Mouse (Mus musculus): ENCODE results near the gene Gm49450.
"Not testable (repeated sequence)": the region's sequence is repeated elsewhere in the genome, so short reads cannot be mapped to it uniquely, and the experiment has no call there.

Gene Gm49450

DNA sequence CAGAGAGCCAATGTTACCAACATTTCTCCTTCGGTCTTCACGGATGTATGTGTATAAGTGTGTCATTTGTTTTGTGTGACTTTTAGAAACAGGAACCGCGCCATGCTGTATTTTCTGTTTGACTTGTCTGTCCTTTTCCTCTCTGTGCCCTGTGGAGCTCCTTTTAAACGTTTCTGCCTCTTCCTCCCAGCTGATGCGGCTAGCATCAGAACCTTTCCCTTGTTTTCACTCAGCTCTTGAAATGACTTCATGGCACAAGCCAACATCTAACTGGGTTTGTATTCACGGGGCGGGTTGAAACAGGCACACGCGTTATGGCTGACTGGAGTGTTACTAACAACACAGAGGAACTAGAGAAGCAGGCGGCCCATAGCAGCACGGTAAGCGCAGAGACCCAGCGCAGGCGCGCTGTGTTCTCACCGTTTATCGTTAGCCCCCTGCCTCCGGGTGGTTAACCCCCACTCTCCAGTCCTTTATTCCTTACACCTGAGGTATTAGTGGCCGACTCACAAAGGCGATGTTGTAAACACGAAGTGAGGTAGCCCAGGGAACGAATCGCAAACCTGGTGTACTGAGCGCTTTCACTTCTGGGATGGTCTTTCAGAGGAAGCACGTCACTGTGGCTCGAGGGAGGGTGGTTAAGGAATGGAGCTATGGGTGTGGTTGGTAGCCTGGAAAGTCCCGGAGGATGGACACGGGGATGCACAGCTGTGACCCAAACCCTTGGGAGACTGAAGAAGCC, 32.1 kb upstream of the Gm49450 start:
- peak; percentile 92 for DNase-seq (ENCODE audit: low read depth)

DNA sequence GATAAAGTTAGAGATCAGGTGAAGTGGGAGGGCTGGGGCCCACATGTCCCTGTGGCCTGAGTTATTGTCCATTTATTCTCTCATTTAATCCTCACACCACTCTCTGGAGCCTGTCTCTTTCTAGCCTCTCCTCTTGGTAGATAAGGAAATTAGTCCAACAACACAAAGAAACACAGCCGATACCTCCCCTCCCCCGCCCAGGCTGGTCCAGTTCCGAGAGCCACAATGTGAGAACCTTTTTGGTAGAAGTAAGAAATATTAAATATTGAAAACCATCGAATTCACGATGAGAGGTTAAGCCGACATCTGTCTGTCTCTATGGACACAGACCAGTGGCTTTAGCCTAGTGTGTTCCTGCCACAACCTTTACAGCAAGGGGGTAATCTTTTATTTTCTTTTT, 31.3 kb upstream of the Gm49450 start:
- peak; percentile 54 for DNase-seq (ENCODE audit: low read depth)

DNA sequence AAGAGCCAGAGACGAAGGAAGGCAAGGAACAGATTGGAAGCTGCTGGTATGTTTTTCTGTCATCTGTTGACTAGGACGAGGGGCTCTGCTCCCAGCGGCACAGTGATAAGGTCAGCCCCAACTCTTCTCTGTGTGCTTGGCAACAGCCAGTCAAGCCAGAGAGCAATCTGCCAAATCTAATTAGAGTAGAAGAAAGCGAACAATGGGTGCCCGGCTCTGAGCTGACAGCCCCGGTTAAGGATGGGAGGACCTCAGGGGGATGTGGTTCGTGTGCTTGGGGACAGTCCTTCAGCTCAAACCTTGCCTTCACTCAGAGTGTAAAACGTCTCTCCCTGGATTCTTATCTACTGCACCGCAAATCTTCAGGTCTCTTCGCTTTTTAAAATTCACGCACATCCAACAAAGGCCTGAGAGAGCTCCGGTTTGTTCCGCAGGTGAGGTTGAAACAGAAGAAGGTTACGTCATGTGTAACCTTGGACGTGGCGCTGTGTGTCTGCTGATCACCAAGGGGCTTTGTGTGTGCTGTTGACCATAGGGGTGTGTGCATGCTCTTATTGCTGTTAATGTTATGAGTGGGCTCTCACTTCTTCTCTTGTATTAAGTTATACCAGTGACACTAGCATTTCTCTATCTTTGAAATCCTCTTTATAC, 30.2 kb upstream of the Gm49450 start:
- no peak for DNase-seq (ENCODE audit: low read depth)

DNA sequence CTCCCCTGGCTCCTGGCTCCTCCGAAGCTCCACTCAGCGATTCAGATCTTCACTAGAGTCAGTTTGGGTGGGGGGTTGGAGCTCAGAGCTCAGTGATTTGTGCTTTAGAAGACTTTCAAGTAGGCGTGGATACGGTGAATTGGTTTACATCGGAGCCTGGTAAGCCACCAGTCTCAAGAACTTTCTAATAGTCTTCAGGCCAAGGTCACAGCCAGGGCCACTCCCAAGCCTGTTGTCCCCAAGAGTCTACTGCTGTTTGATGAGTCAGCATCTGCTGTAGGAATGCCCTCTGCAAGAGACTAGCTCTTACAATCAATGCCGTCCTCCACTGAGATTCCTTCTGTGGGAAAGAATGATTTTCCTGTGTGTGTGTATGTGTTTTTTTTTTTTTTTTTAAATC, 28.7 kb upstream of the Gm49450 start:
- peak; percentile 40 for DNase-seq (ENCODE audit: low read depth)

DNA sequence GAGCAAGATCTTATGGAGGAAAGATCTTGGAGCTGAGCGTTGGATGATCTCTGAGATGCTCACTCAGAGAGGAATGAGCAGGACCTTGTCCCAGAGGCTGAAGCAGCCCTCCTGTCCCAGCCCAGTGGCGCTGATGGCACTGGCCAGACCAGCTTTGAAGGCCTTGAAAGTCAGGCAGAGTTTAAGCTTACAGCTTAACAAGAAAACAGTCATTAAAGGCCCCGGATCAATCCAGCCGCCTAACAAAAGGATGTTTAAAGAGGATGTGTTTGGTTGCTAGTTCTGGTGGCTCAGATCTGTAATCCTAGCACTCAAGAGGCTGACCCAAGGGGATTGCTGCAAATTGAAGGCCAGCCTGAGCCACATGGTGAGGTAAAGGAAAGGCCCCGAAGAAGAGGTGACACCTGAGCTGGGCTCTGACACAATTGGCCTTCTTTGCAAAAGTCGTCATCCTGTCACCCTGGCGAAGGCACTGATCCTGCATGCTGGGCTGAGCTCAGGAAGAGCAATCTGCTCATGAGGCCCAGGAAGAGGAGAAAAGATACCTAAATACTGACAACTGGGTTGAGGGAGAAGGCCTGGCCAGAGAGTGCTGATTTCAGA, 26.8 kb upstream of the Gm49450 start:
- DNase-seq (ENCODE audit: low read depth) = no peak

DNA sequence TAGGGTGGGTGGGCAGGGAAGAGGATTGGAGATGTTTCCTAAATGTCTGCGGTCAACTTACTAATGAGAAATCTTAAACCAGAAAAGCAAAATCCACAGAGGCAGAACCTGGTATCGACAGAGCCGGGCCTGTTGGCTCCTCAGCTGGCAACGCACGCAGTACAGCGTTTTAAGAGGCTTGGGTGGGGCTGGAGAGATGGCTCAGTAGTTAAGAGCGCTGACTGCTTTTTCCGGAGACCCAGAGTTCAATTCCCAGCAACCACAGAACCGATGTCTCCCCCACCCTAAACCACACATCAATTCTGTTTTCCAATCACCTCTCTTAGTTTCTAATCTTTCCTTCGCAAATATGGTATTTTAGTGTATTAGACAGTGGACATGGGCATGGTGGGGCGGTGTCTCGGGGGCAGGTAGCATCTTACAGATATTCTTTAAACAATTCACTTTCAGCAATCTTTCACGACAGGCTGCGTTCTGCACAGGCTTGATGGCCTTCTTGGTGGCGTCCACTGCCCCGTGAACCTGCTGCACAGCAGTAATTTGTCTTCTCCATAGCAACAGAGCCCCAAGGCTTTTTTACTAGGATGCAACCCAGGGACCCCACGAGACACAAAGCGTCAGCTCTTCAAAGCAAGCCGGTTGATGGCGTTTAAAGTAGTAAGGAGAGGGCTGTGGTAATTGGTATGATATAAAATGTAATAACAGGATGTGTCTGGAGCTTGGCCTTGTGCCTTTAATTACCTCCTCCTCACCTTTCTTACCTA, 25.2 kb upstream of the Gm49450 start:
- DNase-seq (ENCODE audit: low read depth) = no peak

DNA sequence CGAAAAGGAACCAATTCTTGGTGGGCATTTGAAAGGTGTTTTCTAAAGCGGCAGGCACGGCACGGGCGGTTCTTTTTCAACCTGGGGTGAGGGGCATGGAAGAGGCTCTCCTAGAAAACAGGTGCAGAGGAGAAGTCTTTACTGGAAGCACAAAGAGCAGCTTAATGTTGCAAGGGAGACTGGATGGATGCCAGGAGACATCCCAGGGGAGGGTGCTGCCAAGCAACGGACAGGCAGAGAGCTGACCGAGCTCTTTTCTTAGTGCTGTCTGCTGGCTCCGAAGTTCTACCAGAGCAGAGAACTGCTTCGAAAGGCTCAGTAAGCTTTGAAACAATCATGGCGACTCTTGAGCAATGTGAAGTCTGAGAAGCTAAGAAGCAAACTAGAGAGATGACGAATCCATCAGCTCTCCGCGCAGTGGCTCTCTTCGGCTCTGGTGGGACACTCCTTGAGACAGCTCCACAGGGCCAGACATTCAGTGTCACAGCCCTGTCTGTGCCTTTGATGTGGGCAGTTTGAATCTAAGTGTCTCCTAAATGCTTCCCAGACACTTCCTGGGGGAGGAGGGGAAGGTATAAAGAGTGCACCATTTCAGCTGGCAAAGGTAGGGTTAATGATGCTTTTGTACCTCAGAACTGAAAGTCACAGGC, 24.5 kb upstream of the Gm49450 start:
- DNase-seq (ENCODE audit: low read depth) = no peak

DNA sequence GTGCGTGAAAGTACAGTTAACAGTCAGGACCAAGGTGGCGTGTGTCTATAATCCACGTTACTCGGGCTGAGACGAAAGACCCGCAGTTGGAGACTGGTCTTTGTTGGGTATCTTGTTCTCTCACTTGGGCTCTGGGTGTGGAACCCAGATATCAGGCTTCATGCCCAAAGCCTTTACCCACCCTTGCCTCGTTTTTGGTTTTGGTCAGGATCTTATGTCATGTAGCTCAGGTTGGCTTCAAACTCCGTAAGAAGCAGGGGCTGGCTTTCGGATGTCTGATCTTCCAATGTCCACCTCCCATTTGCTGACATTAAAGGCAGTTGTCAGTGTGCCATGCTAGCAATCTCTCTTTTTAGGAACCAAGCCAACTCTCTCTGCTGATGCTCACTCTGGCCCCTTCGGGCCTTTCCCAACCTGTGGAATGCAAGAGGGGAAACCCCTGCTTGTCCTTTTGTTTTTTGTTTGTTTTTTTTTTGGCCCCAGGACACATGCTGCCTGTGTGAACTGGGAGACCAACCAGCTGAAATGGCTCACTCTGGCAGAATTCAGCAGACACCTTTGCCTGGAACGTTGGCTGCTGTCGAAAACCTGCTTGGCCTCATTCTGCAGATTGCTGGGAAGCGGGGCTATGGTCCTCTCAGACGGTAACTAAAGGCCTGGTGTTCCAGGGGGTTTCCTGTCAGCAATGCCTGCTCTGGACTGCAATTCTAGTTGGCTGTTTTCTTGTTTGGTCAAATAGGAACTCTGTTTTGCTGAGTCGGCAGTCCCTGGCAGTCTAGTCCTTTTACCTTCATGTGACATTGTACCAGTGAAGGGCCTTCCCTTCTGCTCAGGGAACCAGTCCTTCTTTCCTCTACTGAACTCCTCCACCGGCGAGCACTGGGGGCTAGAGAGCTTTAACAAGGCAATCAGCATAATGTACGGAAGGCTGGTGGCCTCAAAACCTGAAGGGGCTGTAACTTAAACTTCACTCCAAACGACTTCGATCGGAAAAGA, 23.7 kb upstream of the Gm49450 start:
- no peak for DNase-seq (ENCODE audit: low read depth)

DNA sequence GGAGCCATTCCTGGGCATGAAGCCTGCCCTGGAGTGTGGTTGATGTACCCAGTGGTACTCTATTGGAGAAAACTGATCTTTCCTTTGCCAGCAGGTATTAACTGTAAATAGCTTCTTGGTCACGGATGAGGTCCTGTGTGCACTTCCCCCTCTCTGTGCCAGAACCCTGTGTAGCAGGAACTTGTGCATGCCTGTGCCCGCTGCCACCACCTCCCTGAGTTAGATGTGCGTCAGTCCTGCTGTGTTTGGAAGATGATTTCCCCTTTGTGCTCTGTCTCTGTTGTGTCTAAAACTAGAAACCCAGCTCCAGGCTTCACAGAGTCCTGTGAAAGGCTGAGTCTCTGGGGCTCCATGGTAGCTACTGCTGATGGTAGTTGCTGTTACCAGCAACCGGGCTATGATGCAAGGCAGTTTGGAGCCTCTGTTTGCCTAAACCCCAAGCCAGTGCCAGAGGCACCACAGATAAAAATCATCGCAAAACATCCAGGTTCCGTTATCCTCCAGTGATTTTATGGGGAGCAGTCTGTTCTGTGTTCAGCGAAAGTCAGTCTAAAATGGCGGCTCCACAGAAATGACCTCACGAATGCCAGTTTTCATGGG, 19.8 kb upstream of the Gm49450 start:
- no peak for DNase-seq (ENCODE audit: low read depth)

DNA sequence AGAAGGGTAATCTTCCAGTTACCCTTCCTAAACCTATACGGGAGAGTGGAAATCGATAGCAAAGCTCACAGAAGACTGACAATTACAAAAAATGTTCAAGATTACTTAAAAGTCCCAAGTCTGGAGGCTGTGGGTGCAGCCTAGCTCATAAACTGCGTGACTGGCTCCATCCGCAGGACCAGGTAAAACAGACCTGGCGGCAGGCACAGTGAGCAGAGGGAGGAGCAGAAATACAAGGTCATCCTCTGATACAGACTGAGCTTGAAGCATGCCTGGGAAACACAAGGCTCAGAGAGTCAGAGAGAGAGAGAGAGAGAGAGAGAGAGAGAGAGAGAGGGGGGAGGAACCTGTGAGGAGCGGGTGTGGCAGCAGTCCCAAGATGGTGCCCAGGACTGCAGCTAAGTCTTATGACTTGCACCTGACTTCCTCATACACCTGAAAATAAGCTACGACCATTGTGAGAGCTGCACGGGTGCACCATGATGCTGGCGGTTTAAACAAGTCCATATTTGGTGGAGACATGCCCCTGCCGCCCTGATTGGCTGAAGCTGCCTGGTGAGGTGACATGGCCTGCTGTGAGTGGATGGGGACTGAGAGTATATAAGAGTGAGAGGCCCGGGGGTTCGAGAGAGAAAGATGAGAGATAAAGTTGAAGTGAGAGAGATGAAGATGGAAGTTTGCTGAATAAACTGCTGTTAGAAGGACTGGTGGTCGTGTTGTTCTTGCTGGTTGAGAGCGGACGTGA, 18.4 kb upstream of the Gm49450 start:
- not testable (repeated sequence) for DNase-seq (ENCODE audit: low read depth)

DNA sequence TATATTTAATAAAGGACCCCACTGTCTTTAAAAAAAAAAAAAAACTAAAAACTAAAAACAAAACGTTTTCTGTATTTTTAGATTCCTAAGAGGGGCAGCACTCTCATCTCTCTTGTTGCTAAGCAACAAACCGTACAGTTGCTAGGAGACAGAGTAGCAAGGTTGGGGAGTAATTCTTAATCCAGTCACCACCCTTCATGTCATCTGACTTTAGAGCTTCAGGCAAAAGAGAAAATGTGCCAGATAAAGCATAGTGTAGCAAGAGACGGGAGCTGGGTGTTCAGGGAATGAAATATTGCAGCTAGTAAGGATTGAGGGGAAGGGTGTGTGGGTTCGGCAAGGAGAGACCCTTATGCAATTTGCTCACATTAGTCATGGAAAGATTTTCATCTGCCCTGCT, 17.8 kb upstream of the Gm49450 start:
- DNase-seq (ENCODE audit: low read depth) = no peak

DNA sequence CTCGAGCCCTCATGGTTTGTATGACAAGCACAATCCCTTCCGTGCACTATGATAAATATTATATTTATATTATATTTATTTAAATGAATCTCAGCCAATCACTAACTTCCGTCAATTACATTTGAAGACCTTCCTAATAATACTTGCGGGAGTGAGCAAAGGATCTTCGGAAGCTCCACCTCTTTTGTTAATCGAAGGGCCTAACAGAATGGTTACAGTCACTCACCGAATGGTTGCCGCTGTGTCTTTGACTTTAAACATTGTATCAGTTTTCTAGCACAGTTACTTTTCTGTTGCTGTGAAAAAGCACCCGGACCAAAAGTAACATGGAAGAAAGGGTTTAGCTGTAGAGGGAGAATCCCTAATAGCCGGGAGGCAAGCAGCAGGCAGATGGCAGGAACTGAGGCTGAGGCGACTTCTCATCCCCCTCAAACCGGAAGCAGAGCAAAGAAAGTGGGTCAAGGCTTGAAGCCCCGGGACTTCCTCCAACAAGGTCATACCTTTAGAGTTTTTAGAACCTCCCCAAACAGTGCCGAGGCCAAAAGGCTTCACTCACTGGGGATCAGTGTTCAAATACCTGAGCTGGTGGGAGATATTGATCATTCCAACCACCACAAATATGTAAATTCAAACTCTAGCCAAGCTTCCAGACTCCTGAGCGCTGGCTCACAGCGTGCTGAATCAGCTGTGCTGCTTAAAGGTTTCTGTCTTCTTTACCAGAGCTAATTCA, 16.2 kb upstream of the Gm49450 start:
- DNase-seq (ENCODE audit: low read depth) = no peak

DNA sequence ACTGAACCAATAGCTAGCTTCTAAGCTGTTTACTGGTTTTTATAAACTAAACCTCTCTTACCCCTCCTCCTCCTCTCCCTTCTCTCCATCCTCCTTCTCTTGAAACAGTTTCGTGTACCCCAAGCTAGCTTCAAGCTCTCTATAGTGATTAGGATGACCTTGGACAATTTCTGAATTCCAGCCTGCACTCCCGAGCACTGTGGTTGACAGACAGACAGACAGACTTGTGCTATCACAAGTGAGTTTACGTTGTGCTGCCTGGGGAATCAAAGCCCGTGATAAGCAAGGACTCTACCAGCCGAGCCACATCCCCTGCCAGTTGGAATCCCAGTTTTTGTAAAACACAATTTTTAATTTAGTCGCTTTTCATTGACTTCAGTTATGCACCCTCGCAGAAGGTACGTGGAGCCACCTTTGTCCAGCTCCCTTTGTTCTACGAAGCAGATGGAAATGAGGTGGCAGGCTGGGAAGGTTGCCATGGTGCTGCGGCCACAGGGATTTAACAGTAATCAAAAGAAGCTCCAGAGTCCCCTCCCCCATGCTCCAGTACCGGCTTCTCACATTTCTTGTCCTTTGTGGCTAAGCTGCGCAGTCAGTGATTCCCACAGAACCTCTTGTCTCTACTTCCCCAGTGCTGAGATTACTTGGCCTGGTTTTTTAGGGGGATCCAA, 15.5 kb upstream of the Gm49450 start:
- DNase-seq (ENCODE audit: low read depth) = no peak

DNA sequence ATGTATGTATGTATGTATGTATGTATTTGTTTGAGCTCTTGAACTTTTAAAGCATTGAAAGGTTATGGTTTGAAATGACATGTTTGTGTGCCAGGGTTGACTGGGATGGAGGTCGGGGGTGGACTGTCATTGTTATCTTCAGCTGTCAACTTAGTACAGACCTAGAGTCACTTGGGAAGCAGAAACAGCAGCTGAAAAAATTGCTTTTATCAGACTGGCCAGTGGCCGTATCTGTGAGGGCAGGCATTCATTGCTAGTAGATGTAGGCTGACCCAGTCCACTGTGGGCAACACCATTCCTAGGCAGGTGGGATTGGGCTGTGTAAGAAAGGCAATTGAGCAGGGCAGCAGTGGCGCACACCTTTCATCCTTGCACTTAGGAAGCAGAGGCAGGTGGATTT, 6.2 kb upstream of the Gm49450 start:
- no peak for DNase-seq (ENCODE audit: low read depth)

DNA sequence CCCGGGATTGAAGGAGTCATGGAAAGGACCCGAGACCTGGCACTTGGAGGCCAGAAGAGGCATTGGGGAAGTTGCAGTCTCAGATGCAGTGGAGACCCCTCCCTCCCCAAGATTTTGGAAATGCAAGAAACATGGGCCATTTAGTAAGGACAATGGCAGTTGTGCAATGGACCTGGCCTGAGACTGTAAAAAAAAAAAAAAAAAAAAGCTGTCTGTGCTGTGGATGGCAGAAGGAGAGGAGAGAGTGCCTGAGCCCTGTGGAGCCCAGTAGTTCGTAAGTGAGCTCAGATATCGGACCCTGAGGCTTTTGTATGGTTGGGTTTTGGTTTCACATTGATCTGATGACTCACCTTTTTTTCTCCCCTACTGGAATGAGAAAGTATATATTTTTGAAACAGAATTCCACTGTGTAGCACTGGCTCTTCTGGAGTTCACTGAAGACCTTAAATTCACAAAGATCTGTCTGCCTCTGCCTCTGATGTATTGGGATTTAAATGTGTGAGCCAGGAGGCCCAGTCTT, 5.6 kb upstream of the Gm49450 start:
- DNase-seq (ENCODE audit: low read depth) = peak; percentile 58

DNA sequence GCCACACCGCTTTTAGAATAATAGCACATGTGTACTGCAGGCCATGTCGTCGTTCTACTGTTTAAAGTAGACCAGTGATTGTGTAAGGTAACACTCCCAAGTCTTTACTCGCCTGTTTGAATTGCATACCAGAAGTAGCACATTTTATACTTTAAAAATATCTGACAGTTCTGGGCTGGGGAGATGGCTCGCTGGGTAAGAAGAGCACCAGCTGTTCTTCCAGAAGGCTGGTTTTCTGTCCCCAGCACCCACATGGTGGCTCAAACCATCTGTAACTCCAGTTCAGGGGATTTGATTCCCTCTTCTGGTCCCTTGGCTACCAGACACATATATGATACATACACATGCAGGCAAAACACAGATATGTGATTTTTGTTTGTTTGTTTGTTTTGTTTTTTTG, 4.1 kb upstream of the Gm49450 start:
- no peak for DNase-seq (ENCODE audit: low read depth)

DNA sequence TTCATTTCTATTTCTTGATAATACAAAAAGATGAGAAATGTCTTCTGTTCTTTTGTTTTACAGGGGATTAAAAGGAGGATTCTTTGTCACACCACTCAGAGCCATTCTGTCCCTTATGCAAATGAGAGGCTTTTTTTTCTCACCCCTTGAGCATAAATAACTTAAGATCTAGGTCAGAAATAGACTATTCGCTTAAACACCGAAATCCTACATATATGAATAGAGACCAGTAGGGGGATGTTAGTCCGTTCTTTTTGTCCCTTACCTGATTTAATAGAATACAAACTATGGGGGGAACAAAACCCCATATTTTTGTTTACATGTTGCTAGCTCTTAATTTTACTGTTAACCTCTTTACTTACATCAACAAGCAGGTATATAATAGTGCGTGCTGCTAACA, 2.6 kb upstream of the Gm49450 start:
- DNase-seq (ENCODE audit: low read depth) = no peak

DNA sequence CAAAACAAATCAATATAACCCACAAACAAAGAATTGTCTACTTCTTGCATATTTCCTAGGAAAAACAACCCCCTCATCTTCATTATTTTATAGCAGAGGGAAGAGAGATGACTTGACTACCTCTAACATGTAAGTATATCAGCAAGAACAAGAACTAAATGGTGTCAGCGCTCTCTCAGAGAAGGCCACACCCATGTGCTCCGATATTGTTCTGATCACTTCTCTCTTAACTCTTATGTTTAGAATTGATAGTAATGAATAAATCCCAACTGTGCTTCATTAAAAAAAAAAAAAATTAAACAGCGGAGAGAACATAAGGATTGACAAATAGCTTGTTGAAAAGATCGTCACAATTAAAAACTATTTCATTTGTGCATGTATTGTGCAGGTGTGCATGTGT, 2.0 kb upstream of the Gm49450 start:
- DNase-seq (ENCODE audit: low read depth) = no peak

All from 416B (cell line).